Mouse (Mus musculus) T-cell, adult 66 days (primary cell): ENCODE data around the gene Gm21292. TPM values are rescaled to one million over a fixed set of nuclear protein-coding genes. Genes with fewer than 3 reads are reported as not detected.

Source experiments
- total RNA-seq, 2 experiments: library from RNA; stranded (reverse); gene quantifications; 3 replicates in 1 of 2; 4 replicates in 1 of 2; pipeline ENCODE4 v1.2.4; 2023

The Gm21292 gene
- not detected for total RNA-seq

DNA sequence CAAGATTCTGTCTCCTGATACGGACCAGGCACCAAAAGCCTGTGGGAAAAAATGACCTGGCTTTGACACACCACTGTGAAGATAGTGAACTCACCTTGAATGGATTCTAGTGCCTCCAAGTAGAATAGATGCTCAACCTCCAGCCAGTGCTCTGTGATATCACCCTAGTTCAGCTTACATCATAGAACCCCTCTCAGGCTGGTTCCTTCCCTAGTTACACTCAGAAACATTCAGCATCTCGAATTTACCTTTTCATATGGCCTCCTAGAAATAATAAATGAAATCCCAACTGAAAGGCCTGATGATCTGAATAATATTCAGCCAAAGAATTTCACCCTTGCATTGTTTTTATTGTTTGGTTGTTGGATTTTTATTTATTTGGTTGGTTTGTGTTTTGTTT lies at the start of gene Gm21292:
Gene Gm21292, minus strand, starts transcription at position 101 of the 400 bp plus-strand sequence.

Other genes with a start within 250 kb of the Gm21292 start
- gene Gm21721, start 68.3 kb upstream of the Gm21292 start, total RNA-seq, result not detected
- not detected for gene Gm21812, start 213.3 kb upstream of the Gm21292 start, total RNA-seq